Mouse (Mus musculus) testis, adult 2 months (tissue): ENCODE measurements around the gene Polr2e.

Experiments used
- CTCF ChIP-seq: fragments of 200-500 bp; IDR thresholded peaks from 2 replicates; pipeline ENCODE4 v1.5.1; 2012; ENCODE audit warnings: low read depth, mild to moderate bottlenecking, inconsistent platforms, low read length, moderate library complexity; ENCODE audit not compliant: control insufficient read depth, insufficient read depth, insufficient replicate concordance
- POLR2A ChIP-seq: fragments of 200-500 bp; IDR thresholded peaks from 2 replicates; pipeline ENCODE4 v1.6.1; 2012; ENCODE audit warnings: low read depth, mild to moderate bottlenecking, inconsistent platforms, low read length, moderate library complexity; ENCODE audit not compliant: control insufficient read depth

- TF ChIP-seq CTCF = no peak
- TF ChIP-seq POLR2A = peak; percentile 97
Observed at GRCm38 (mm10) chr10:80053259-80053780, 13.7 kb upstream of the Polr2e start.
